Mouse (Mus musculus) hindbrain, embryonic 11.5 days (tissue): ENCODE measurements around the gene Gm15140. TPM values are rescaled to one million over a fixed set of nuclear protein-coding genes. Genes with fewer than 3 reads are reported as not detected.
"Not testable (repeated sequence)": the region's sequence is repeated elsewhere in the genome, so short reads cannot be mapped to it uniquely, and the experiment has no call there.

Source experiments
- ATAC-seq: fragments of 200-750 bp; cut with Nextera tagmentation; 2 replicates; pipeline ENCODE4 v1.8.0; 2017; ENCODE audit warnings: mild to moderate bottlenecking, moderate TSS enrichment, moderate library complexity; ENCODE audit not compliant: low FRiP score
- DNase-seq: peaks from one replicate; pipeline ENCODE4 v3.0.0-alpha.2; 2015; ENCODE audit warnings: low spot score
- H3K27ac ChIP-seq: fragments of 300-500 bp; sonication (generic); 2 replicates; pipeline ENCODE4 v1.5.1; 2014; ENCODE audit warnings: mild to moderate bottlenecking, low read depth, low read length
- H3K27me3 ChIP-seq: fragments of 300-500 bp; sonication (generic); 2 replicates; pipeline ENCODE4 v1.6.1; 2014; ENCODE audit warnings: mild to moderate bottlenecking, low read length, moderate library complexity, mixed read lengths; ENCODE audit not compliant: control insufficient read depth, insufficient read depth
- H3K36me3 ChIP-seq: fragments of 300-500 bp; sonication (generic); 2 replicates; pipeline ENCODE4 v1.6.1; 2014; ENCODE audit warnings: mild to moderate bottlenecking, low read length, moderate library complexity, mixed read lengths; ENCODE audit not compliant: control insufficient read depth, insufficient read depth
- H3K4me1 ChIP-seq: fragments of 300-500 bp; sonication (generic); replicated peaks from 2 replicates; pipeline ENCODE4 v1.6.1; 2014; ENCODE audit warnings: low read length, mixed read lengths; ENCODE audit not compliant: control insufficient read depth, insufficient read depth
- H3K4me2 ChIP-seq: fragments of 300-500 bp; sonication (generic); replicated peaks from 2 replicates; pipeline ENCODE4 v1.6.1; 2014; ENCODE audit warnings: mild to moderate bottlenecking, low read depth, low read length
- H3K4me3 ChIP-seq: fragments of 300-500 bp; sonication (generic); 2 replicates; pipeline ENCODE4 v1.5.1; 2014; ENCODE audit warnings: low read depth, low read length
- H3K9ac ChIP-seq: fragments of 300-500 bp; sonication (generic); 2 replicates; pipeline ENCODE4 v1.6.1; 2014; ENCODE audit warnings: low read depth, low read length
- H3K9me3 ChIP-seq: fragments of 300-500 bp; sonication (generic); 2 replicates; pipeline ENCODE4 v1.6.1; 2016; ENCODE audit warnings: low read length; ENCODE audit not compliant: control insufficient read depth
- WGBS: fragments of 180-500 bp; shearing (Covaris S2); extraction: QIAGEN DNeasy Blood & Tissue Kit; methylation state at CpG from one replicate; pipeline ENCODE4 v1.1.7; 2014; 5-methylcytosine and 5-hydroxymethylcytosine counted together
- polyA plus RNA-seq: library from polyadenylated mRNA; unstranded; fragments of >200 nt; fragmentation: Nextera tagmentation; extraction: Ambion mirVana; gene quantifications from 2 replicates; pipeline ENCODE4 v1.2.1, GENCODE M21; 2014

The Gm15140 gene
- polyA plus RNA-seq: not detected in 2 replicates

- not testable (repeated sequence) for H3K9me3 ChIP-seq, DNase-seq, H3K4me2 ChIP-seq, H3K9ac ChIP-seq, H3K27me3 ChIP-seq, H3K4me1 ChIP-seq, H3K36me3 ChIP-seq, ATAC-seq, H3K4me3 ChIP-seq, H3K27ac ChIP-seq
- 82% methylated on average over 1 of the region's 1 CpGs for WGBS
Observed at GRCm38 (mm10) chrX:154120585-154120984, at the start of gene Gm15140. Gene Gm15140 (minus strand): TSS chrX:154120685.

Other genes starting within 250 kb of the Gm15140 start
- gene Samt1, start 108.0 kb downstream of the Gm15140 start, polyA plus RNA-seq: not detected in 2 replicates
- gene 4921511M17Rik, start 86.9 kb downstream of the Gm15140 start, polyA plus RNA-seq: not detected in 2 replicates
- gene Gm10057, start 65.6 kb downstream of the Gm15140 start, polyA plus RNA-seq: not detected in 2 replicates
- not detected in 2 replicates for gene 4930524N10Rik, start 222.7 kb upstream of the Gm15140 start, polyA plus RNA-seq